Mouse (Mus musculus): Measurements from ENCODE around the gene Cul1. TPM values are rescaled to one million over a fixed set of nuclear protein-coding genes. Genes with fewer than 3 reads are reported as not detected.

Cul1 gene
- polyA plus RNA-seq, 1 experiment from 2014 or later = 137 TPM

DNA sequence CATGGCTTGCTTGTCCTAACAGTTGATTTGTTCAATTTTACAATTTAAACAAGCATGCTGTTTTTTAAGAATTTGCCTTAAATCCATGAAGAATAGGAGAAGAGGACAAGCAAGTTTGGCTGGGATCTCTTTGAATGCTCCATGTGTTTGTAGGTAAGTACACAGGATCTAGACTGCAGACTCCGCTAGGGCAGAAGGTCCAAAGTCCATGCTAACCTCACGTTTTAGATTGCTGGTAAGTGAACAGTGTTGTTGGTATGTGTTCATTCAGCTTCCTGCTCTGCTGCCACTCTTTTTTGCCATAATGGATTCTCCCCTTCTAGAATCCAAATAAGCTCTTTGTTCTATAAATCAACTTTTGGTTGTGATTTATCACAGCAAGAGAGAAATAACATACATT lies 73.9 kb downstream of the Cul1 start:
- H3K4me2 ChIP-seq (ENCODE audit: low read depth, low read length) = no peak overlapping the region
- 73% methylated on average over 2 of the region's 2 CpGs for WGBS
- H3K9ac ChIP-seq (ENCODE audit: low read length) = no peak overlapping the region
- no peak overlapping the region for H3K27ac ChIP-seq (ENCODE audit: low read length)
- peaks cover 50% of the 10 kb centered on the region for H3K36me3 ChIP-seq (ENCODE audit: control insufficient read depth, insufficient read depth, low read length)
- H3K9me3 ChIP-seq (ENCODE audit: control insufficient read depth, low read length) = no peaks in the 10 kb centered on the region
- no peak overlapping the region for H3K4me3 ChIP-seq (ENCODE audit: low read length)
- H3K27me3 ChIP-seq (ENCODE audit: control insufficient read depth, insufficient read depth, low read depth, low read length) = no peaks in the 10 kb centered on the region
- H3K4me1 ChIP-seq (replicated peaks; ENCODE audit: control insufficient read depth, insufficient read depth, low read length) = no peaks in the 10 kb centered on the region
- no peak for ATAC-seq (ENCODE audit: low read depth)

DNA sequence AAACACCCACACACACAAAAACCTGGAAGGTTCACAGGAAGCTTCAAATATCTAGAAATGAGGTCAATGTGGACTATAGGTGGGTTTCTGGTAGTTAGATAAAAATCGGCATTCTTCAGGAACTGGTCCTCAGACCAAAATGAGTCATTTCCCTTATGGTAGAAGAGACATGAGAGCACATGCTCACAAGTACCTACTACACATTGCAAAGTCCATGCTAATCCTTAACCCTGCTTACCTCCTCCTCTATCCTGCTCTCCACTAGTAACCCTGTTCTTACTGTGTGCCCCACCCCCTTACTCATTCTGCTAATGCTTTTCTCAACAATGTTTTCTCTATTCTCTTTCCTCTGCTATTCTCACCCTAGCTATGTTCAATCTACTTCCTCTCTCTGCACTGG lies 74.5 kb downstream of the Cul1 start:
- H3K4me1 ChIP-seq (replicated peaks; ENCODE audit: control insufficient read depth, insufficient read depth, low read length) = no peaks in the 10 kb centered on the region
- H3K9me3 ChIP-seq (ENCODE audit: control insufficient read depth, low read length) = no peaks in the 10 kb centered on the region
- H3K27ac ChIP-seq (ENCODE audit: low read length) = no peak overlapping the region
- H3K4me2 ChIP-seq (ENCODE audit: low read depth, low read length) = no peak overlapping the region
- no peak overlapping the region for H3K9ac ChIP-seq (ENCODE audit: low read length)
- 58% methylated on average over 1 of the region's 1 CpGs for WGBS
- H3K4me3 ChIP-seq (ENCODE audit: low read length) = no peak overlapping the region
- ATAC-seq (ENCODE audit: low read depth) = no peak
- H3K27me3 ChIP-seq (ENCODE audit: control insufficient read depth, insufficient read depth, low read depth, low read length) = no peaks in the 10 kb centered on the region
- peaks cover 50% of the 10 kb centered on the region for H3K36me3 ChIP-seq (ENCODE audit: control insufficient read depth, insufficient read depth, low read length)

DNA sequence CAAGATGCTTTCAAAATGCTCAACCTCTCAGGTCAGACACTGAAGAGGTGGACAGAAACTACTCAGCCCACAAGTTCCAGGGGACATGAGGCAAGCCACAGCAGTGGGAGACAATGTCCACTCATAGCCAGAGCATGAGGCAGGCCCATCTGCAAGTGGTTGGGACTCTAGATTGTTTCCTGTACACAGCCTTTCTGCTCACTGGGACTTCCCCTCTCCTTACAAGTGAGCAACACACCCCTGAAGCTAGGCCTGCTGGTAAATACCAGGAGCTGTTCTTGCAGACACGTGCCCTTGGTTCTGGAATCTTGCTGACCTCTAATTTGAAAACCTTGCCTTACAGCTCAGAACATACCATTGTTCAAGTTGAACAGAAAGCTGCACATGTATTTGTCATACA lies 79.3 kb downstream of the Cul1 start:
- H3K27me3 ChIP-seq (ENCODE audit: control insufficient read depth, insufficient read depth, low read depth, low read length) = no peaks in the 10 kb centered on the region
- no peak for ATAC-seq (ENCODE audit: low read depth)
- H3K4me1 ChIP-seq (replicated peaks; ENCODE audit: control insufficient read depth, insufficient read depth, low read length) = no peaks in the 10 kb centered on the region
- 67% methylated on average over 1 of the region's 1 CpGs for WGBS
- no peak overlapping the region for H3K27ac ChIP-seq (ENCODE audit: low read length)
- H3K36me3 ChIP-seq (ENCODE audit: control insufficient read depth, insufficient read depth, low read length) = peaks cover 40% of the 10 kb centered on the region
- no peak overlapping the region for H3K4me3 ChIP-seq (ENCODE audit: low read length)
- H3K9me3 ChIP-seq (ENCODE audit: control insufficient read depth, low read length) = no peaks in the 10 kb centered on the region
- no peak overlapping the region for H3K4me2 ChIP-seq (ENCODE audit: low read depth, low read length)
- H3K9ac ChIP-seq (ENCODE audit: low read length) = no peak overlapping the region

DNA sequence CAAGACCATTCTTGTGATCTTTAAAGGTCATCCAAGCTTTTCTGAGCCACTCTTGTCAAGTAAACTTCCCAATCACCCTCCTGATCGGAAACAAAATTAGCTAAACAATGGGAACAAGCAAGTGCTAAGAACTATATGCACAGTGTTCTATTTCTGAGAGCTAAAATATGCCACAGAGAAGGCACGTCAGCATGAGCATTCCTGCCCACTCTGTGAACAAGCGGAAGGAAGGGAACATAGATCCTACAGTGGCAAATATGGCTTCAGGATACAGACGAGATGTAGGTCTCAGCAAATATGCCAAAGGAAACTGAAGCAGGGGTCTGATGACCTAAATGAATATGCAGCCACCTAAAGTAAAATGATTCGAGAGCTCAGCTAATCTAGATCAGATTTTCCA lies 82.1 kb downstream of the Cul1 start:
- Histone ChIP-seq H3K36me3 (ENCODE audit: control insufficient read depth, insufficient read depth, low read length) (peaks cover 28% of the 10 kb centered on the region), H3K27ac (ENCODE audit: low read length) (no peak overlapping the region), H3K4me3 (ENCODE audit: low read length) (no peak overlapping the region), H3K9ac (ENCODE audit: low read length) (no peak overlapping the region), H3K9me3 (ENCODE audit: control insufficient read depth, low read length) (no peaks in the 10 kb centered on the region), H3K27me3 (ENCODE audit: control insufficient read depth, insufficient read depth, low read depth, low read length) (no peaks in the 10 kb centered on the region), H3K4me2 (ENCODE audit: low read depth, low read length) (no peak overlapping the region), H3K4me1 (replicated peaks; ENCODE audit: control insufficient read depth, insufficient read depth, low read length) (no peaks in the 10 kb centered on the region)
- no peak for ATAC-seq (ENCODE audit: low read depth)
- WGBS = 83% methylated on average over 5 of the region's 5 CpGs

DNA sequence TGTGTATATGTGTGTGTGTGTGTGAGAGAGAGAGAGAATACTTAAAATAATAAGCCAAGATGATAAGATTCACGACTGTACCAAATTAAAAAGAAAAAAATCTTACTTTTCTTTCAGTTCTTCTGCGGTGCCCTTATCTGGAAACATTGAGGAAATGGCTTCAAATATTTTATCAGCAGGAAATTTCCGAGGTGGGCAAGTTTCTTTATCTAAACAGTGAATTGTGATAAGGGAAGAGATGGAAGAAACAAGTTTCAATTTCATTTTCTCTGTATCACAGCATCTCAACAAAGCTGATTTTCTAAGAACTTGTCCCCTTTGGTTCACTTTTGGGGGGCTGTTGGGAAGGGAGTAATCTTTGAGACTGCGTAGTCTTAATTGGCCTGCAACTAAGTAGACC lies 99.1 kb downstream of the Cul1 start:
- ATAC-seq (ENCODE audit: low read depth) = no peak
- H3K27ac ChIP-seq (ENCODE audit: low read length) = no peak overlapping the region
- no peak overlapping the region for H3K4me3 ChIP-seq (ENCODE audit: low read length)
- no peaks in the 10 kb centered on the region for H3K27me3 ChIP-seq (ENCODE audit: control insufficient read depth, insufficient read depth, low read depth, low read length)
- H3K4me2 ChIP-seq (ENCODE audit: low read depth, low read length) = no peak overlapping the region
- H3K36me3 ChIP-seq (ENCODE audit: control insufficient read depth, insufficient read depth, low read length) = peaks cover 37% of the 10 kb centered on the region
- H3K9ac ChIP-seq (ENCODE audit: low read length) = no peak overlapping the region
- H3K9me3 ChIP-seq (ENCODE audit: control insufficient read depth, low read length) = no peaks in the 10 kb centered on the region
- H3K4me1 ChIP-seq (replicated peaks; ENCODE audit: control insufficient read depth, insufficient read depth, low read length) = no peaks in the 10 kb centered on the region
- 69% methylated on average over 4 of the region's 4 CpGs for WGBS

GRCm38 (mm10) chr6:47559287-47559686 lies 106.1 kb downstream of the Cul1 start:
- WGBS = 83% methylated on average over 2 of the region's 2 CpGs
- no peak overlapping the region for H3K4me2 ChIP-seq (ENCODE audit: low read depth, low read length)
- H3K27ac ChIP-seq (ENCODE audit: low read length) = no peak overlapping the region
- no peaks in the 10 kb centered on the region for H3K9me3 ChIP-seq (ENCODE audit: control insufficient read depth, low read length)
- H3K4me3 ChIP-seq (ENCODE audit: low read length) = no peak overlapping the region
- H3K4me1 ChIP-seq (replicated peaks; ENCODE audit: control insufficient read depth, insufficient read depth, low read length) = no peaks in the 10 kb centered on the region
- no peaks in the 10 kb centered on the region for H3K27me3 ChIP-seq (ENCODE audit: control insufficient read depth, insufficient read depth, low read depth, low read length)
- ATAC-seq (ENCODE audit: low read depth) = no peak
- peaks cover 32% of the 10 kb centered on the region for H3K36me3 ChIP-seq (ENCODE audit: control insufficient read depth, insufficient read depth, low read length)
- H3K9ac ChIP-seq (ENCODE audit: low read length) = no peak overlapping the region

- Histone ChIP-seq H3K9me3 (ENCODE audit: control insufficient read depth, low read length) (no peaks in the 10 kb centered on the region), H3K9ac (ENCODE audit: low read length) (no peak overlapping the region), H3K36me3 (ENCODE audit: control insufficient read depth, insufficient read depth, low read length) (peaks cover 23% of the 10 kb centered on the region), H3K27me3 (ENCODE audit: control insufficient read depth, insufficient read depth, low read depth, low read length) (no peaks in the 10 kb centered on the region), H3K4me1 (replicated peaks; ENCODE audit: control insufficient read depth, insufficient read depth, low read length) (no peaks in the 10 kb centered on the region), H3K4me2 (ENCODE audit: low read depth, low read length) (no peak overlapping the region), H3K4me3 (ENCODE audit: low read length) (no peak overlapping the region), H3K27ac (ENCODE audit: low read length) (no peak overlapping the region)
- no peak for ATAC-seq (ENCODE audit: low read depth)
These were observed 107.2 kb downstream of the Cul1 start for GRCm38 (mm10) chr6:47560407-47560806.

- Histone ChIP-seq H3K9ac (ENCODE audit: low read length) (no peak overlapping the region), H3K27me3 (ENCODE audit: control insufficient read depth, insufficient read depth, low read depth, low read length) (no peaks in the 10 kb centered on the region), H3K4me1 (replicated peaks; ENCODE audit: control insufficient read depth, insufficient read depth, low read length) (no peaks in the 10 kb centered on the region), H3K9me3 (ENCODE audit: control insufficient read depth, low read length) (no peaks in the 10 kb centered on the region), H3K4me2 (ENCODE audit: low read depth, low read length) (no peak overlapping the region), H3K27ac (ENCODE audit: low read length) (no peak overlapping the region), H3K36me3 (ENCODE audit: control insufficient read depth, insufficient read depth, low read length) (peaks cover 20% of the 10 kb centered on the region), H3K4me3 (ENCODE audit: low read length) (no peak overlapping the region)
- no peak for ATAC-seq (ENCODE audit: low read depth)
- 78% methylated on average over 2 of the region's 2 CpGs for WGBS
These were observed 107.6 kb downstream of the Cul1 start for GRCm38 (mm10) chr6:47560846-47561245.

DNA sequence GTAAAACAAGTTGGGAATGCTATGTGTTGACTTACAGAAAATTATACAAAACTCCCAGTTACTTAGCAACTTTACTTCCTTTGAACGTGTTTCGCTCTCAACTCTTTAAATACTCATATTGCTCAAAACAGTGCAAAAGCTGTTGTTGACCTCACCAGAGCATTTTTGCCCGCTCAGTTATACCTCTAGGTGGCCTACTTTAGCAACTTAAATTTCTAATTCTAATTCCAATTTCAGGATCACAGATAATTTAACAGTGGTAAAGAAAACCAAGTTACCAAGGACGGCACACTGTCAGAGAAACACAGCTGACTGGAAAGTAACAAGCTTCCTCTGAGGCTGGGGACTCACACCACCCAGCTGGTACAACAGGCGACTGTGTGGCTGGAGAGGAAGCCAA lies 108.2 kb downstream of the Cul1 start:
- Histone ChIP-seq H3K36me3 (ENCODE audit: control insufficient read depth, insufficient read depth, low read length) (peaks cover 19% of the 10 kb centered on the region), H3K27me3 (ENCODE audit: control insufficient read depth, insufficient read depth, low read depth, low read length) (no peaks in the 10 kb centered on the region), H3K9me3 (ENCODE audit: control insufficient read depth, low read length) (no peaks in the 10 kb centered on the region), H3K9ac (ENCODE audit: low read length) (no peak overlapping the region), H3K4me3 (ENCODE audit: low read length) (no peak overlapping the region), H3K4me1 (replicated peaks; ENCODE audit: control insufficient read depth, insufficient read depth, low read length) (no peaks in the 10 kb centered on the region), H3K27ac (ENCODE audit: low read length) (no peak overlapping the region), H3K4me2 (ENCODE audit: low read depth, low read length) (no peak overlapping the region)
- ATAC-seq (ENCODE audit: low read depth) = no peak
- 79% methylated on average over 5 of the region's 5 CpGs for WGBS

DNA sequence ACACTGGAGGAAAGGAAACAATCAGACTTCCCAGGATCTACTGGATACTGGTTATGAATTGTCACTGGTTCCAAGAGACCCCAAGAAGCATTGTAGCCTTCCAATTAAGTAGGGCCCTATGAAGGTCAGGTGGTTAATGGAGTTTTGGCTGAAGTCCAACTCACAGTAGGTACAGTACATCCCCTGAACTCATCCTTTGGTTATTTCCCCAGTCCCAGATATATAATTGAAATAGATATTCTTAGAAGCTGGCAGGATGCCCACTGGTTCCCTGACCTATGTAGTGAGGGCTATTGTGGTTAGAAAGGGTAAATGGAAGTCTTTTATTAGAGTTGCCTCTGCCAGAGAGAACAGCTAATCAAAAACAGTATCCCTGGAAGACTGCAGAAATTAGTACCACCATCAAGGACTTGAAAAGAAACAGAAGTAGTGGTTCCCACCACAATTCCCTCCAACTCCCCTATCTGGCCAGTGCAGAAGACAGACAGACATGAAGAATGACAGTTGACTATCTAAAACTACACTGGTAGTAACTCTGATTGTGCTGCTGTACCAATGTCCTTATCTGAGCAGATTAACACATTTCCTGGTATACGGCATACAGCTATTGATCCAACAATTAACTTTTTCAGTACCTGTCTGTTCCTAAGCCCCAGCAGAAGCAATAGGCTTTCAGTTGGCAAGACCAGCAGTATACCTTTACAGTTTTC lies 112.3 kb downstream of the Cul1 start:
- Histone ChIP-seq H3K4me1 (replicated peaks; ENCODE audit: control insufficient read depth, insufficient read depth, low read length) (no peaks in the 10 kb centered on the region), H3K36me3 (ENCODE audit: control insufficient read depth, insufficient read depth, low read length) (peaks cover 37% of the 10 kb centered on the region), H3K9ac (ENCODE audit: low read length) (no peak overlapping the region), H3K9me3 (ENCODE audit: control insufficient read depth, low read length) (no peaks in the 10 kb centered on the region), H3K27ac (ENCODE audit: low read length) (no peak overlapping the region), H3K27me3 (ENCODE audit: control insufficient read depth, insufficient read depth, low read depth, low read length) (no peaks in the 10 kb centered on the region), H3K4me3 (ENCODE audit: low read length) (no peak overlapping the region), H3K4me2 (ENCODE audit: low read depth, low read length) (no peak overlapping the region)
- 88% methylated on average over 1 of the region's 1 CpGs for WGBS
- no peak for ATAC-seq (ENCODE audit: low read depth)

Data from lung, embryonic 16.5 days (tissue).